In the genomic region with DNA sequence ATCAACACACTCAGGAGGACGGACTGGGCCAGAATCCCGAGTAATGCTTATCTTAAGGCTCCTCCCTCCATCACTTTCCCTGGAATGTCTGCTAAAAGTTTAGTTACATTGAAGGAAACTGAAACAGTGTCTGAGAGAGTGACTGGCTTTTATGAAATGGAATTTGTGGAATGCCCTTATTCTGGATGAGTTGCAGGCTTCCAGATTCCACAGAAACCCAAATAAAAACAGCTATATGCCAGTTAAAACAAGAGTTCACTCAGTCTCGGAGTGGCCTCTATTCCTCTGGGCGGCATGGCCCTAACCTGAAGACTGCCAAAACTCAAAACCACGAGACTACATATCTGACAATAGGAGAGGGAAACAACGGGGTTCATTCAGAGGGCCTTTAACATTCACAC, we compare ENCODE assay signal across 9 mouse cellular contexts. TPM values are rescaled to one million over a fixed set of nuclear protein-coding genes. Genes with fewer than 3 reads are reported as not detected.
DNase-seq lines count a peak whose midpoint lies in the region; ATAC-seq lines count a peak whose summit lies in the region.
"Had no signal": no experiment of that assay in that cellular context is flagged by ENCODE, and none has a peak within 500 bp of the region (broad histone marks: within the 10 kb centered on the region; RNA-seq: fewer than 3 reads in every experiment).

No protein-coding gene starts in this region.

- H3K9ac ChIP-seq in intestine, embryonic 16.5 days (ENCODE audit: low read depth, low read length) = no peak overlapping the region
- no peak overlapping the region for H3K9ac ChIP-seq in intestine, embryonic 15.5 days
- H3K9ac ChIP-seq in heart, embryonic 16.5 days (ENCODE audit: low read length) = no peak overlapping the region
- H3K9ac ChIP-seq: liver, postnatal 0 days had no signal

- peak; percentile 54; the same call in 1 of the 2 replicates for ATAC-seq in intestine, embryonic 16.5 days
- no peak for ATAC-seq in intestine, embryonic 15.5 days
- ATAC-seq in heart, embryonic 16.5 days (replicated peaks; ENCODE audit: extremely low read depth, insufficient read depth, low FRiP score) = 0 out of 2 replicates have a peak, but pooled peaks have one; percentile 28
- ATAC-seq: liver, postnatal 0 days had no signal

- H3K27ac ChIP-seq in intestine, embryonic 16.5 days (ENCODE audit: low read length) = no peak overlapping the region
- no peak overlapping the region for H3K27ac ChIP-seq in intestine, embryonic 15.5 days
- no peak overlapping the region for H3K27ac ChIP-seq in heart, embryonic 16.5 days (ENCODE audit: low read length)

- peak; percentile 66 for DNase-seq in 3134 (ENCODE audit: extremely low read depth, insufficient read length, low spot score)
- peak; percentile 86 for DNase-seq in Muller cell, postnatal 12 days (ENCODE audit: inconsistent ontology term)
- no peak for DNase-seq in adrenal gland, postnatal 14 days
- DNase-seq in gastrocnemius, postnatal 10 days = no peak
- DNase-seq: liver, postnatal 0 days had no signal

- no peak overlapping the region for H3K4me2 ChIP-seq in intestine, embryonic 16.5 days (ENCODE audit: low read depth, low read length)
- H3K4me2 ChIP-seq in intestine, embryonic 15.5 days (replicated peaks) = no peak overlapping the region
- no peak overlapping the region for H3K4me2 ChIP-seq in heart, embryonic 16.5 days (ENCODE audit: low read depth, low read length)

- WGBS in intestine, embryonic 16.5 days = 43% methylated on average over 6 of the region's 6 CpGs
- 36% methylated on average over 6 of the region's 6 CpGs for WGBS in intestine, embryonic 15.5 days
- whole genome bisulfite sequencing in heart, embryonic 16.5 days = 43% methylated on average over 6 of the region's 6 CpGs

- no peaks in the 10 kb centered on the region for H3K36me3 ChIP-seq in intestine, embryonic 16.5 days (ENCODE audit: control insufficient read depth, insufficient read depth, low read length)
- no peaks in the 10 kb centered on the region for H3K36me3 ChIP-seq in intestine, embryonic 15.5 days
- no peaks in the 10 kb centered on the region for H3K36me3 ChIP-seq in heart, embryonic 16.5 days (ENCODE audit: control insufficient read depth, insufficient read depth)

- no peaks in the 10 kb centered on the region for H3K9me3 ChIP-seq in intestine, embryonic 16.5 days (ENCODE audit: control insufficient read depth, low read length)
- H3K9me3 ChIP-seq in intestine, embryonic 15.5 days = no peaks in the 10 kb centered on the region
- H3K9me3 ChIP-seq in heart, embryonic 16.5 days (replicated peaks; ENCODE audit: control insufficient read depth, low read length) = no peaks in the 10 kb centered on the region

- H3K4me1 ChIP-seq in intestine, embryonic 16.5 days (ENCODE audit: control insufficient read depth, insufficient read depth, low read length) = peaks cover 3% of the 10 kb centered on the region; the same call in 1 of the 2 replicates
- H3K4me1 ChIP-seq in intestine, embryonic 15.5 days (replicated peaks) = no peaks in the 10 kb centered on the region
- peaks cover 6% of the 10 kb centered on the region for H3K4me1 ChIP-seq in heart, embryonic 16.5 days (ENCODE audit: control insufficient read depth, insufficient read depth, low read length)

- no peak overlapping the region for H3K4me3 ChIP-seq in intestine, embryonic 16.5 days (ENCODE audit: low read length)
- no peak overlapping the region for H3K4me3 ChIP-seq in intestine, embryonic 15.5 days (replicated peaks)
- no peak overlapping the region for H3K4me3 ChIP-seq in heart, embryonic 16.5 days (ENCODE audit: low read length)
- H3K4me3 ChIP-seq: erythroblast, embryonic 14.5 days had no signal

- no peaks in the 10 kb centered on the region for H3K27me3 ChIP-seq in intestine, embryonic 16.5 days (replicated peaks; ENCODE audit: control insufficient read depth, insufficient read depth, low read length)
- H3K27me3 ChIP-seq in intestine, embryonic 15.5 days (replicated peaks) = no peaks in the 10 kb centered on the region
- H3K27me3 ChIP-seq in heart, embryonic 16.5 days (ENCODE audit: control insufficient read depth, insufficient read depth, low read length) = no peaks in the 10 kb centered on the region

RNA-seq across cellular contexts. Expression of a gene that starts 10.5 kb away (rescaled TPM):
- 26.3 and 27.0 TPM in 2 replicates for polyA plus RNA-seq in intestine, embryonic 16.5 days (2015; fragmentation: Nextera tagmentation; extraction: Ambion mirVana)
- 31.5 and 36.0 TPM in 2 replicates for polyA plus RNA-seq in intestine, embryonic 15.5 days (2015; fragmentation: Nextera tagmentation; extraction: Ambion mirVana)
- polyA plus RNA-seq in heart, embryonic 16.5 days (2015; fragmentation: Nextera tagmentation; extraction: Ambion mirVana) = 29.4 and 32.7 TPM in 2 replicates
- 74.5 and 80.1 TPM in 2 replicates for total RNA-seq in adrenal gland, postnatal 14 days (2021)
- total RNA-seq in gastrocnemius, postnatal 10 days (2021) = 10 to 100 TPM; 36.1 to 43.4 TPM

Comparison
In these comparisons a context has a peak if more than half of its experiments do, and no peak if none do; other contexts are left out.
1. DNase-seq: peak in 3134 (single experiment) and Muller cell, postnatal 12 days (single experiment); none in adrenal gland, postnatal 14 days (single experiment) and gastrocnemius, postnatal 10 days (single experiment).